In the genomic region with DNA sequence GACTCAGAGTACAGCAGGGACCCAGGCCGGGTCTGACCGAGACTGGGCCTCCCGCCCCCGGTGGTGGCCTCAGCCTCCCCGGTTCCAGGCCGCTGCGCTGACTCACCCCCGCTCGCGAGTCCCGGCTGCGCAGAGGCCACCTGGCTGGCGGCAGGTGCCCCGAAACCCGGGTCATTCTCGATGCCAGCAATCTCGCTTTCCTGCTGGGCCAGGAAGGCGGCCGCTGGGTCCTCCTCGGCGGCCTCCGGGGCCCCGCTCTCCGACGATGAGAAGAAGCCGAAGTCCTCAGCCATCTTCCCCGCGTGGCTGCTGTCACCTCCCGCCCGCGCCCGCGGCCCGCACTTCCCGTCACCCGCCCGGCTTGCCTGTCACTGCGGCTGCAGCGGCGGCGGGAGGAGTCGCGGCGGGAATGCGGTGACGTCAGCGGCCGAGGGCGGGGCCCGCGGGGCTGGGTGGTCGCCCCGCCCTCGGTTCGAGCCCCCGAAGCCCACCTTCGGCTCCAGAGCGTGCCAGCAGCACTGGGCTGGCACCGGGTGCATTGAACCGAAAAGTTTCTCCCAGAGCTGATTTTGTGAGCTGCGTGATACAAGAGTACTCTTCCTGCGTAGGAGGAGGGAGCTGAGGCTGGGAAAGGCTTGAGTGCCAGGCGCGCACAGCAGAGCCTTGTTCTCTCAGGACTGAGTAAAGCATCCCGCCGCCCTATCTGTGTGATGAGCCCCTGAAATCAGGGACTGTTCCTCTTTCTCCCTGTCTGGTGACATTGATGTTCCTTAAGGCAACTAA, we compare ENCODE assay signal across 8 mouse cellular contexts. TPM values are rescaled to one million over a fixed set of nuclear protein-coding genes. Genes with fewer than 3 reads are reported as not detected.
DNase-seq lines count a peak whose midpoint lies in the region; ATAC-seq and TF ChIP-seq lines count a peak whose summit lies in the region.

Gene Cltb, minus strand, starts transcription at position 373 of the 783 bp plus-strand sequence.

- H3K9ac ChIP-seq in forebrain, embryonic 11.5 days (ENCODE audit: low read length) = peak within 1 kb of the TSS; percentile 47
- peak within 1 kb of the TSS; percentile 73 for H3K9ac ChIP-seq in heart, embryonic 15.5 days
- peak within 1 kb of the TSS; percentile 90 for H3K9ac ChIP-seq in liver, embryonic 15.5 days
- H3K9ac ChIP-seq in neural tube, embryonic 11.5 days (ENCODE audit: low read length) = peak within 1 kb of the TSS; percentile 61
- peak within 1 kb of the TSS; percentile 86 for H3K9ac ChIP-seq in stomach, postnatal 0 days (ENCODE audit: low read length)

- peaks cover 24% of the 10 kb centered on the region for H3K27me3 ChIP-seq in forebrain, embryonic 11.5 days (ENCODE audit: control insufficient read depth, insufficient read depth, low read length)
- H3K27me3 ChIP-seq in heart, embryonic 15.5 days = no peaks in the 10 kb centered on the region
- no peaks in the 10 kb centered on the region for H3K27me3 ChIP-seq in liver, embryonic 15.5 days
- 0 out of 2 replicates have a peak, but pooled peaks cover 3% of the 10 kb centered on the region for H3K27me3 ChIP-seq in neural tube, embryonic 11.5 days (ENCODE audit: control insufficient read depth, insufficient read depth, low read length)
- H3K27me3 ChIP-seq in stomach, postnatal 0 days (ENCODE audit: control insufficient read depth, insufficient read depth, low read length) = no peaks in the 10 kb centered on the region

- peak within 1 kb of the TSS; percentile 43 for H3K4me3 ChIP-seq in forebrain, embryonic 11.5 days (ENCODE audit: low read depth, low read length)
- H3K4me3 ChIP-seq in heart, embryonic 15.5 days = peak within 1 kb of the TSS; percentile 66
- peak within 1 kb of the TSS; percentile 88 for H3K4me3 ChIP-seq in liver, embryonic 15.5 days (replicated peaks)
- H3K4me3 ChIP-seq in neural tube, embryonic 11.5 days (ENCODE audit: low read depth, low read length) = peak within 1 kb of the TSS; percentile 44
- peak within 1 kb of the TSS; percentile 79 for H3K4me3 ChIP-seq in stomach, postnatal 0 days (ENCODE audit: low read depth, low read length)

- peak within 1 kb of the TSS; percentile 77 for H3K4me2 ChIP-seq in forebrain, embryonic 11.5 days (ENCODE audit: low read depth, low read length, severe bottlenecking)
- peak within 1 kb of the TSS; percentile 83 for H3K4me2 ChIP-seq in heart, embryonic 15.5 days
- peak within 1 kb of the TSS; percentile 96 for H3K4me2 ChIP-seq in liver, embryonic 15.5 days
- peak within 1 kb of the TSS; percentile 95 for H3K4me2 ChIP-seq in neural tube, embryonic 11.5 days (ENCODE audit: low read depth)
- H3K4me2 ChIP-seq in stomach, postnatal 0 days (replicated peaks; ENCODE audit: low read depth) = peak within 1 kb of the TSS; percentile 88

- no peak for TF ChIP-seq CTCF in stomach, postnatal 0 days (IDR thresholded peaks at IDR 0.05; ENCODE audit: low read depth)

- under 1% methylated on average over 64 of the region's 66 CpGs for WGBS in forebrain, embryonic 11.5 days
- under 1% methylated on average over 66 of the region's 66 CpGs for WGBS in heart, embryonic 15.5 days
- under 1% methylated on average over 66 of the region's 66 CpGs for WGBS in liver, embryonic 15.5 days (ENCODE audit: insufficient replicate concordance)
- under 1% methylated on average over 66 of the region's 66 CpGs for WGBS in neural tube, embryonic 11.5 days
- WGBS in stomach, postnatal 0 days = under 1% methylated on average over 59 of the region's 66 CpGs

- peak; percentile 12 for TF ChIP-seq EP300 in stomach, postnatal 0 days (optimal IDR thresholded peaks at IDR 0.05)

- no peaks in the 10 kb centered on the region for H3K36me3 ChIP-seq in forebrain, embryonic 11.5 days (ENCODE audit: control insufficient read depth, insufficient read depth, low read length)
- H3K36me3 ChIP-seq in heart, embryonic 15.5 days = no peaks in the 10 kb centered on the region
- H3K36me3 ChIP-seq in liver, embryonic 15.5 days (replicated peaks) = peaks cover under 1% of the 10 kb centered on the region
- H3K36me3 ChIP-seq in neural tube, embryonic 11.5 days (ENCODE audit: control insufficient read depth, insufficient read depth, low read length) = no peaks in the 10 kb centered on the region
- H3K36me3 ChIP-seq in stomach, postnatal 0 days (ENCODE audit: control insufficient read depth, insufficient read depth, low read length) = no peaks in the 10 kb centered on the region; the same call in 1 of the 2 replicates

- DNase-seq in c-Kit-negative CD71-positive TER-119-positive erythroid progenitor cells, embryonic 14.5 days (ENCODE audit: low read depth, low spot score) = peak; percentile 66
- DNase-seq in forebrain, embryonic 11.5 days (ENCODE audit: low spot score) = peak; percentile 91
- peak; percentile 92 to 93 for DNase-seq in kidney, postnatal 25 days
- DNase-seq in neural tube, embryonic 11.5 days (ENCODE audit: low spot score) = peak; percentile 88
- peak; percentile 86 for DNase-seq in stomach, postnatal 0 days (ENCODE audit: low spot score)

- no peaks in the 10 kb centered on the region for H3K4me1 ChIP-seq in forebrain, embryonic 11.5 days (replicated peaks; ENCODE audit: control insufficient read depth, insufficient read depth, low read length)
- H3K4me1 ChIP-seq in heart, embryonic 15.5 days (replicated peaks) = peaks cover 23% of the 10 kb centered on the region
- peaks cover 55% of the 10 kb centered on the region for H3K4me1 ChIP-seq in liver, embryonic 15.5 days (replicated peaks)
- peaks cover 6% of the 10 kb centered on the region; the same call in 1 of the 2 replicates for H3K4me1 ChIP-seq in neural tube, embryonic 11.5 days (ENCODE audit: control insufficient read depth, insufficient read depth, low read length)
- no peaks in the 10 kb centered on the region; the same call in none of the 2 replicates for H3K4me1 ChIP-seq in stomach, postnatal 0 days (replicated peaks; ENCODE audit: control insufficient read depth, insufficient read depth)

- peak; percentile 82 for ATAC-seq in CD4-positive, CD25-positive, alpha-beta regulatory T cell, adult 4 months
- ATAC-seq in forebrain, embryonic 11.5 days (replicated peaks; ENCODE audit: low FRiP score) = peak; percentile 70; the same call in 1 of the 2 replicates
- peak; percentile 77 for ATAC-seq in heart, embryonic 15.5 days (replicated peaks; ENCODE audit: insufficient number of reproducible peaks, insufficient read depth, low FRiP score, low read depth)
- ATAC-seq in liver, embryonic 15.5 days (ENCODE audit: insufficient read depth) = peak; percentile 73
- peak; percentile 48 for ATAC-seq in neural tube, embryonic 11.5 days (ENCODE audit: insufficient read depth, low FRiP score, low TSS enrichment)
- ATAC-seq in stomach, postnatal 0 days (ENCODE audit: low FRiP score, low TSS enrichment) = peak; percentile 78

- no peak within 1 kb of the TSS for H3K27ac ChIP-seq in forebrain, embryonic 11.5 days (ENCODE audit: low read depth, low read length)
- peak within 1 kb of the TSS; percentile 57 for H3K27ac ChIP-seq in heart, embryonic 15.5 days
- peak within 1 kb of the TSS; percentile 82 for H3K27ac ChIP-seq in liver, embryonic 15.5 days (replicated peaks)
- no peak within 1 kb of the TSS for H3K27ac ChIP-seq in neural tube, embryonic 11.5 days (ENCODE audit: low read depth, low read length)
- H3K27ac ChIP-seq in stomach, postnatal 0 days (replicated peaks) = peak within 1 kb of the TSS; percentile 91

- no peaks in the 10 kb centered on the region for H3K9me3 ChIP-seq in forebrain, embryonic 11.5 days (ENCODE audit: control insufficient read depth, low read length)
- H3K9me3 ChIP-seq in heart, embryonic 15.5 days (replicated peaks) = no peaks in the 10 kb centered on the region
- H3K9me3 ChIP-seq in liver, embryonic 15.5 days (replicated peaks) = no peaks in the 10 kb centered on the region
- H3K9me3 ChIP-seq in neural tube, embryonic 11.5 days (ENCODE audit: control insufficient read depth, low read length) = no peaks in the 10 kb centered on the region
- H3K9me3 ChIP-seq in stomach, postnatal 0 days (ENCODE audit: control insufficient read depth, low read length) = no peaks in the 10 kb centered on the region

RNA-seq across cellular contexts. Expression of gene Cltb, which starts in this region (rescaled TPM):
- polyA plus RNA-seq in CD4-positive, CD25-positive, alpha-beta regulatory T cell, adult 4 months (2017; shearing (Covaris generic)) = 10 to 100 TPM; 15.6 to 16.2 TPM
- 20.0 TPM in 2 replicates for polyA plus RNA-seq in forebrain, embryonic 11.5 days (2014; fragmentation: Nextera tagmentation; extraction: Ambion mirVana)
- polyA plus RNA-seq in heart, embryonic 15.5 days (2015; fragmentation: Nextera tagmentation; extraction: Ambion mirVana) = 47.1 and 55.7 TPM in 2 replicates
- polyA plus RNA-seq in liver, embryonic 15.5 days (2015; fragmentation: Nextera tagmentation; extraction: Ambion mirVana) = 35.6 and 40.4 TPM in 2 replicates
- 30.9 and 34.1 TPM in 2 replicates for polyA plus RNA-seq in neural tube, embryonic 11.5 days (2014; fragmentation: Nextera tagmentation; extraction: Ambion mirVana)
- polyA plus RNA-seq in stomach, postnatal 0 days (2015; fragmentation: Nextera tagmentation; extraction: Ambion mirVana) = 156 and 160 TPM in 2 replicates

Comparison
In these comparisons a context has a peak if more than half of its experiments do, and no peak if none do; other contexts are left out.
1. H3K27ac ChIP-seq: peak in heart, embryonic 15.5 days (single experiment), liver, embryonic 15.5 days (single experiment) and stomach, postnatal 0 days (single experiment); none in forebrain, embryonic 11.5 days (single experiment) and neural tube, embryonic 11.5 days (single experiment).
2. Peak in every context shown above with its lines, with median percentiles within 50 percentile points of each other: ATAC-seq, DNase-seq, H3K4me2 ChIP-seq, H3K4me3 ChIP-seq and H3K9ac ChIP-seq.